Mouse (Mus musculus): ENCODE measurements around the gene Gm20826.
"Not testable (repeated sequence)": the region's sequence is repeated elsewhere in the genome, so short reads cannot be mapped to it uniquely, and the experiment has no call there.

Gene Gm20826

DNA sequence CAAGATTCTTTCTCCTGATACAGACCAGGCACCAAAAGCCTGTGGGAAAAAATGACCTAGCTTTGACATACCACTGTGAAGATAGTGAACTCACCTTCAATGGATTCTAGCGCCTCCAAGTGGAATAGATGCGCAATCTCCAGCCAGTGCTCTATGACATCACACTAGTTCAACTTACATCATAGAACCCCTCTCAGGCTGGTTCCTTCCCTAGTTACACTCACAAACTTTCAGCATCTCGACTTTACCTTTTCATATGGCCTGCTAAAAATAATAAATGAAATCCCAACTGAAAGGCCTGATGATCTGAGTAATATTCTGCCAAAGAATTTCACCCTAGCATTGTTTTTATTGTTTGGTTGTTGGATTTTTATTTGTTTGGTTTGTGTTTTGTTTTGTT, at the start of gene Gm20826:
Gm20826 (minus strand) TSS at position 101 of the 400 bp plus-strand sequence.
- DNase-seq = not testable (repeated sequence)
